Mouse (Mus musculus): ENCODE results near the gene Phb. TPM values are rescaled to one million over a fixed set of nuclear protein-coding genes. Genes with fewer than 3 reads are reported as not detected.

The Phb gene
- polyA plus RNA-seq, 1 experiment from 2014 or later: 205 TPM

GRCm38 (mm10) chr11:95698541-95698940 lies 31.8 kb downstream of the Phb start:
- H3K27ac ChIP-seq: no peak overlapping the region
- WGBS (ENCODE audit: insufficient replicate concordance): 78% methylated on average over 5 of the region's 5 CpGs
- H3K36me3 ChIP-seq: no peaks in the 10 kb centered on the region
- no peak for ATAC-seq
- H3K9ac ChIP-seq: no peak overlapping the region
- peaks cover 29% of the 10 kb centered on the region for H3K4me1 ChIP-seq
- no peak overlapping the region for H3K4me2 ChIP-seq
- H3K4me3 ChIP-seq: no peak overlapping the region
- no peaks in the 10 kb centered on the region for H3K9me3 ChIP-seq (replicated peaks)
- H3K27me3 ChIP-seq (replicated peaks): no peaks in the 10 kb centered on the region

- WGBS (ENCODE audit: insufficient replicate concordance): 46% methylated on average over 13 of the region's 13 CpGs
- Histone ChIP-seq H3K9ac (0 out of 2 replicates have a peak overlapping the region, but pooled peaks have one; percentile 43), H3K4me2 (peak overlapping the region; percentile 44), H3K4me3 (no peak overlapping the region), H3K27ac (peak overlapping the region; percentile 89), H3K4me1 (peaks cover 26% of the 10 kb centered on the region), H3K27me3 (replicated peaks) (no peaks in the 10 kb centered on the region), H3K36me3 (no peaks in the 10 kb centered on the region), H3K9me3 (replicated peaks) (no peaks in the 10 kb centered on the region)
- peak; percentile 89 for ATAC-seq
Observed at GRCm38 (mm10) chr11:95700778-95701739, 34.3 kb downstream of the Phb start.

- no peaks in the 10 kb centered on the region for H3K36me3 ChIP-seq
- WGBS (ENCODE audit: insufficient replicate concordance): 76% methylated on average over 12 of the region's 12 CpGs
- H3K27me3 ChIP-seq (replicated peaks): no peaks in the 10 kb centered on the region
- H3K9me3 ChIP-seq (replicated peaks): no peaks in the 10 kb centered on the region
- H3K4me1 ChIP-seq: peaks cover 44% of the 10 kb centered on the region
- no peak overlapping the region for H3K4me2 ChIP-seq
- H3K9ac ChIP-seq: no peak overlapping the region
- no peak for ATAC-seq
- no peak overlapping the region for H3K27ac ChIP-seq
- no peak overlapping the region for H3K4me3 ChIP-seq
Observed at GRCm38 (mm10) chr11:95704032-95704969, 37.5 kb downstream of the Phb start.

- Histone ChIP-seq H3K9ac (no peak overlapping the region), H3K36me3 (no peaks in the 10 kb centered on the region), H3K4me2 (no peak overlapping the region), H3K27ac (no peak overlapping the region; the same call in 1 of the 2 replicates), H3K4me3 (no peak overlapping the region), H3K27me3 (replicated peaks) (no peaks in the 10 kb centered on the region), H3K9me3 (replicated peaks) (no peaks in the 10 kb centered on the region), H3K4me1 (peaks cover 48% of the 10 kb centered on the region)
- ATAC-seq: no peak
- 54% methylated on average over 4 of the region's 4 CpGs for WGBS (ENCODE audit: insufficient replicate concordance)
Observed at GRCm38 (mm10) chr11:95704970-95705330, 38.2 kb downstream of the Phb start.

- Histone ChIP-seq H3K27me3 (replicated peaks) (no peaks in the 10 kb centered on the region), H3K36me3 (no peaks in the 10 kb centered on the region), H3K9me3 (replicated peaks) (no peaks in the 10 kb centered on the region), H3K4me3 (no peak overlapping the region), H3K4me2 (no peak overlapping the region), H3K9ac (no peak overlapping the region), H3K27ac (no peak overlapping the region), H3K4me1 (peaks cover 50% of the 10 kb centered on the region)
- 71% methylated on average over 6 of the region's 6 CpGs for WGBS (ENCODE audit: insufficient replicate concordance)
- no peak for ATAC-seq
Observed at GRCm38 (mm10) chr11:95709534-95710040, 42.8 kb downstream of the Phb start.

- WGBS (ENCODE audit: insufficient replicate concordance): 63% methylated on average over 7 of the region's 7 CpGs
- Histone ChIP-seq H3K36me3 (no peaks in the 10 kb centered on the region), H3K27me3 (replicated peaks) (no peaks in the 10 kb centered on the region), H3K4me2 (no peak overlapping the region), H3K4me3 (no peak overlapping the region), H3K4me1 (peaks cover 59% of the 10 kb centered on the region), H3K27ac (no peak overlapping the region), H3K9ac (no peak overlapping the region), H3K9me3 (replicated peaks) (no peaks in the 10 kb centered on the region)
- ATAC-seq: no peak
Observed at GRCm38 (mm10) chr11:95710478-95710877, 43.7 kb downstream of the Phb start.

GRCm38 (mm10) chr11:95712085-95712562 lies 45.4 kb downstream of the Phb start:
- Histone ChIP-seq H3K4me3 (peak overlapping the region; percentile 81), H3K27me3 (replicated peaks) (no peaks in the 10 kb centered on the region), H3K9me3 (replicated peaks) (no peaks in the 10 kb centered on the region), H3K4me2 (peak overlapping the region; percentile 95), H3K4me1 (peaks cover 63% of the 10 kb centered on the region), H3K9ac (peak overlapping the region; percentile 98), H3K36me3 (no peaks in the 10 kb centered on the region), H3K27ac (peak overlapping the region; percentile 97)
- WGBS (ENCODE audit: insufficient replicate concordance): 7% methylated on average over 12 of the region's 12 CpGs
- ATAC-seq: peak; percentile 23; the same call in 1 of the 2 replicates

- peaks cover 62% of the 10 kb centered on the region for H3K4me1 ChIP-seq
- peak within 1 kb of the TSS; percentile 81 for H3K4me3 ChIP-seq
- peak within 1 kb of the TSS; percentile 98 for H3K9ac ChIP-seq
- peak within 1 kb of the TSS; percentile 95 for H3K4me2 ChIP-seq
- WGBS (ENCODE audit: insufficient replicate concordance): under 1% methylated on average over 42 of the region's 103 CpGs
- H3K27ac ChIP-seq: peak within 1 kb of the TSS; percentile 97
- peak; percentile 88 for ATAC-seq
- no peaks in the 10 kb centered on the region for H3K36me3 ChIP-seq
- no peaks in the 10 kb centered on the region for H3K9me3 ChIP-seq (replicated peaks)
- H3K27me3 ChIP-seq (replicated peaks): no peaks in the 10 kb centered on the region
Observed at GRCm38 (mm10) chr11:95712563-95713224, 45.9 kb downstream of the Phb start, which contains the start of gene Zfp652. TSS of gene Zfp652 (plus strand) at chr11:95712673.

GRCm38 (mm10) chr11:95713225-95713810 lies 46.6 kb downstream of the Phb start:
- no peaks in the 10 kb centered on the region for H3K27me3 ChIP-seq (replicated peaks)
- peak overlapping the region; percentile 98 for H3K9ac ChIP-seq
- peak; percentile 63 for ATAC-seq
- H3K4me2 ChIP-seq: peak overlapping the region; percentile 95
- peak overlapping the region; percentile 81 for H3K4me3 ChIP-seq
- H3K36me3 ChIP-seq: no peaks in the 10 kb centered on the region
- H3K27ac ChIP-seq: peak overlapping the region; percentile 97
- no peaks in the 10 kb centered on the region for H3K9me3 ChIP-seq (replicated peaks)
- H3K4me1 ChIP-seq: peaks cover 56% of the 10 kb centered on the region
- WGBS (ENCODE audit: insufficient replicate concordance): under 1% methylated on average over 40 of the region's 49 CpGs

- H3K36me3 ChIP-seq: no peaks in the 10 kb centered on the region
- no peak for ATAC-seq
- peak overlapping the region; percentile 97 for H3K27ac ChIP-seq
- H3K4me3 ChIP-seq: peak overlapping the region; percentile 81
- WGBS (ENCODE audit: insufficient replicate concordance): 2% methylated on average over 13 of the region's 13 CpGs
- H3K4me2 ChIP-seq: peak overlapping the region; percentile 95
- peaks cover 57% of the 10 kb centered on the region for H3K4me1 ChIP-seq
- peak overlapping the region; percentile 98 for H3K9ac ChIP-seq
- H3K27me3 ChIP-seq (replicated peaks): no peaks in the 10 kb centered on the region
- no peaks in the 10 kb centered on the region for H3K9me3 ChIP-seq (replicated peaks)
Observed at GRCm38 (mm10) chr11:95713811-95714241, 47.1 kb downstream of the Phb start.

- Histone ChIP-seq H3K9me3 (replicated peaks) (no peaks in the 10 kb centered on the region), H3K9ac (peak overlapping the region; percentile 98), H3K27me3 (replicated peaks) (no peaks in the 10 kb centered on the region), H3K27ac (peak overlapping the region; percentile 97), H3K4me1 (peaks cover 60% of the 10 kb centered on the region), H3K36me3 (no peaks in the 10 kb centered on the region), H3K4me3 (peak overlapping the region; percentile 81), H3K4me2 (peak overlapping the region; percentile 95)
- ATAC-seq: no peak
- WGBS (ENCODE audit: insufficient replicate concordance): 27% methylated on average over 7 of the region's 7 CpGs
Observed at GRCm38 (mm10) chr11:95714411-95714810, 47.7 kb downstream of the Phb start.
